Mouse (Mus musculus) CH12.LX (cell line): ENCODE data around the gene Olfr1178. TPM values are rescaled to one million over a fixed set of nuclear protein-coding genes. Genes with fewer than 3 reads are reported as not detected.

Experiments used
- DNase-seq: peaks from one replicate; pipeline ENCODE4 v3.0.0-alpha.2; 2013; ENCODE audit errors: extremely low read depth
- H3K27ac ChIP-seq: 2 replicates; pipeline ENCODE4 v1.5.1; 2012; ENCODE audit warnings: low read depth, mild to moderate bottlenecking, control low read depth, moderate library complexity; ENCODE audit not compliant: insufficient read depth
- H3K27me3 ChIP-seq: replicated peaks from 2 replicates; pipeline ENCODE3; 2012; ENCODE audit warnings: inconsistent platforms
- H3K36me3 ChIP-seq, 2 experiments: replicated peaks in 1 of 2; 2 replicates each; pipeline versions ENCODE3 to v1.6.1; 2012; ENCODE audit warnings: inconsistent platforms in 1 of 2, low read length in 1 of 2, mild to moderate bottlenecking in 1 of 2, mixed read lengths in 1 of 2, moderate library complexity in 1 of 2; ENCODE audit not compliant: control insufficient read depth in 1 of 2, insufficient read depth in 1 of 2
- H3K4me1 ChIP-seq, 2 experiments: 2 replicates each; pipeline ENCODE4 v1.6.1; 2012; ENCODE audit warnings: inconsistent platforms in 1 of 2, moderate library complexity in 1 of 2; ENCODE audit not compliant: insufficient read depth in 2 of 2, control insufficient read depth in 1 of 2
- H3K4me2 ChIP-seq: 2 replicates; pipeline ENCODE4 v1.6.1; 2012; ENCODE audit warnings: low read depth, mild to moderate bottlenecking, control low read depth; ENCODE audit not compliant: poor library complexity, insufficient read depth, severe bottlenecking
- H3K4me3 ChIP-seq, 3 experiments: fragments of 150-350 bp in 1 of 3; sonication (generic) in 1 of 3; replicated peaks in 1 of 3; 2 replicates each; pipeline versions ENCODE3 to v1.5.1; 2011 to 2012; ENCODE audit warnings: low read depth in 2 of 3, low read length in 2 of 3, mild to moderate bottlenecking in 2 of 3, moderate library complexity in 2 of 3, control low read depth in 1 of 3, improper control_type of control experiment in 1 of 3, inconsistent platforms in 1 of 3, mixed read lengths in 1 of 3; ENCODE audit not compliant: poor library complexity in 1 of 3
- H3K79me2 ChIP-seq: replicated peaks from 2 replicates; pipeline ENCODE4 v1.6.1; 2012; ENCODE audit warnings: mild to moderate bottlenecking, moderate library complexity; ENCODE audit not compliant: control insufficient read depth, poor library complexity, insufficient read depth, severe bottlenecking; ENCODE audit errors: extremely low read depth
- H3K9ac ChIP-seq: 2 replicates; pipeline ENCODE4 v1.6.1; 2012; ENCODE audit warnings: low read depth, mild to moderate bottlenecking, control low read depth, moderate library complexity; ENCODE audit not compliant: insufficient read depth
- H3K9me3 ChIP-seq: replicated peaks from 2 replicates; pipeline ENCODE3; 2012; ENCODE audit warnings: low read length, inconsistent platforms, mixed read lengths
- BHLHE40 ChIP-seq: IDR thresholded peaks from 2 replicates; pipeline ENCODE4 v1.6.1; 2011; ENCODE audit warnings: mild to moderate bottlenecking, low read depth, low read length, improper control_type of control experiment
- CHD1 ChIP-seq: IDR thresholded peaks from 2 replicates; pipeline ENCODE4 v1.6.1; 2012; ENCODE audit warnings: low read depth, low read length, improper control_type of control experiment, inconsistent platforms
- CHD2 ChIP-seq: IDR thresholded peaks from 2 replicates; pipeline ENCODE4 v1.6.1; 2011; ENCODE audit warnings: low read length, improper control_type of control experiment
- CTCF ChIP-seq, 2 experiments: IDR thresholded peaks in 1 of 2; conservative IDR thresholded peaks in 1 of 2; 2 replicates each; pipeline ENCODE4 v1.5.1; 2011 to 2012; ENCODE audit warnings: low read depth in 2 of 2, low read length in 2 of 2, improper control_type of control experiment in 1 of 2, inconsistent platforms in 1 of 2, mild to moderate bottlenecking in 1 of 2, moderate library complexity in 1 of 2
- ELF1 ChIP-seq: IDR thresholded peaks from 2 replicates; pipeline ENCODE4 v1.6.1; 2014; ENCODE audit warnings: low read depth, mild to moderate bottlenecking, inconsistent platforms, low read length, improper control_type of control experiment
- EP300 ChIP-seq: IDR thresholded peaks from 2 replicates; pipeline ENCODE4 v1.6.1; 2011; ENCODE audit warnings: low read length, improper control_type of control experiment
- ETS1 ChIP-seq: conservative IDR thresholded peaks from 2 replicates; pipeline ENCODE4 v1.6.1; 2012; ENCODE audit warnings: low read depth, mild to moderate bottlenecking, inconsistent platforms, low read length, improper control_type of control experiment, moderate library complexity
- GABPA ChIP-seq: IDR thresholded peaks from 2 replicates; pipeline ENCODE4 v1.6.1; 2012; ENCODE audit warnings: low read depth, low read length, improper control_type of control experiment, inconsistent platforms; ENCODE audit not compliant: insufficient replicate concordance
- HCFC1 ChIP-seq: IDR thresholded peaks from 2 replicates; pipeline ENCODE4 v1.6.1; 2012; ENCODE audit warnings: low read depth, mild to moderate bottlenecking, inconsistent platforms, low read length, improper control_type of control experiment
- IRF4 ChIP-seq: IDR thresholded peaks from 2 replicates; pipeline ENCODE4 v1.6.1; 2014; ENCODE audit warnings: low read depth, mild to moderate bottlenecking, inconsistent platforms, low read length, improper control_type of control experiment
- JUN ChIP-seq: IDR thresholded peaks from 2 replicates; pipeline ENCODE4 v1.6.1; 2011; ENCODE audit warnings: low read depth, mild to moderate bottlenecking, low read length, improper control_type of control experiment, moderate library complexity; ENCODE audit not compliant: insufficient read depth
- KAT2A ChIP-seq: IDR thresholded peaks from 2 replicates; pipeline ENCODE4 v1.6.1; 2012; ENCODE audit warnings: low read length, improper control_type of control experiment, inconsistent platforms; ENCODE audit not compliant: insufficient replicate concordance
- MAX ChIP-seq: IDR thresholded peaks from 2 replicates; pipeline ENCODE4 v1.6.1; 2011; ENCODE audit warnings: low read length, improper control_type of control experiment
- MAZ ChIP-seq: IDR thresholded peaks from 2 replicates; pipeline ENCODE4 v1.6.1; 2012; ENCODE audit warnings: low read depth, mild to moderate bottlenecking, inconsistent platforms, low read length, improper control_type of control experiment, moderate library complexity
- MEF2A ChIP-seq: IDR thresholded peaks from 2 replicates; pipeline ENCODE4 v1.6.1; 2014; ENCODE audit warnings: low read depth, mild to moderate bottlenecking, inconsistent platforms, low read length, improper control_type of control experiment, borderline replicate concordance
- MXI1 ChIP-seq: IDR thresholded peaks from 2 replicates; pipeline ENCODE4 v1.6.1; 2011; ENCODE audit warnings: mild to moderate bottlenecking, low read depth, low read length, improper control_type of control experiment
- MYC ChIP-seq: IDR thresholded peaks from 2 replicates; pipeline ENCODE4 v1.6.1; 2011; ENCODE audit warnings: low read depth, mild to moderate bottlenecking, improper control_type of control experiment, low read length
- NELFE ChIP-seq: IDR thresholded peaks from 2 replicates; pipeline ENCODE4 v1.6.1; 2011; ENCODE audit warnings: low read depth, low read length, improper control_type of control experiment
- NRF1 ChIP-seq: IDR thresholded peaks from 2 replicates; pipeline ENCODE4 v1.6.1; 2014; ENCODE audit warnings: low read depth, mild to moderate bottlenecking, inconsistent platforms, low read length, improper control_type of control experiment, moderate library complexity
- PAX5 ChIP-seq: IDR thresholded peaks from 2 replicates; pipeline ENCODE4 v1.6.1; 2012; ENCODE audit warnings: low read length, inconsistent platforms, mixed read lengths
- POLR2A ChIP-seq: IDR thresholded peaks from 2 replicates; pipeline ENCODE4 v1.6.1; 2011; ENCODE audit warnings: low read depth, mild to moderate bottlenecking, improper control_type of control experiment, low read length
- POLR2AphosphoS2 ChIP-seq: IDR thresholded peaks from 2 replicates; pipeline ENCODE4 v1.6.1; 2011; ENCODE audit warnings: low read depth, low read length, improper control_type of control experiment
- RCOR1 ChIP-seq: conservative IDR thresholded peaks from 2 replicates; pipeline ENCODE4 v1.6.1; 2012; ENCODE audit warnings: low read depth, mild to moderate bottlenecking, inconsistent platforms, low read length, improper control_type of control experiment
- SIN3A ChIP-seq: IDR thresholded peaks from 2 replicates; pipeline ENCODE4 v1.6.1; 2012; ENCODE audit warnings: low read length, improper control_type of control experiment, inconsistent platforms
- SMC3 ChIP-seq: IDR thresholded peaks from 2 replicates; pipeline ENCODE4 v1.6.1; 2011; ENCODE audit warnings: low read depth, low read length, improper control_type of control experiment
- TBP ChIP-seq: conservative IDR thresholded peaks from 2 replicates; pipeline ENCODE4 v1.6.1; 2011; ENCODE audit warnings: low read depth, low read length, improper control_type of control experiment
- UBTF ChIP-seq: IDR thresholded peaks from 2 replicates; pipeline ENCODE4 v1.6.1; 2012; ENCODE audit warnings: low read depth, mild to moderate bottlenecking, inconsistent platforms, low read length, improper control_type of control experiment, moderate library complexity
- USF2 ChIP-seq: conservative IDR thresholded peaks from 2 replicates; pipeline ENCODE4 v1.6.1; 2011; ENCODE audit warnings: low read depth, low read length, improper control_type of control experiment
- ZC3H11A ChIP-seq: IDR thresholded peaks from 2 replicates; pipeline ENCODE4 v1.6.1; 2012; ENCODE audit warnings: low read depth, mild to moderate bottlenecking, inconsistent platforms, low read length, improper control_type of control experiment
- ZKSCAN1 ChIP-seq: IDR thresholded peaks from 2 replicates; pipeline ENCODE4 v1.6.1; 2012; ENCODE audit warnings: low read depth, inconsistent platforms, low read length, improper control_type of control experiment, borderline replicate concordance
- ZMIZ1 ChIP-seq: IDR thresholded peaks from 2 replicates; pipeline ENCODE4 v1.6.1; 2012; ENCODE audit warnings: low read depth, mild to moderate bottlenecking, inconsistent platforms, low read length, improper control_type of control experiment
- ZNF384 ChIP-seq: IDR thresholded peaks from 2 replicates; pipeline ENCODE4 v1.6.1; 2012; ENCODE audit warnings: low read depth, low read length, improper control_type of control experiment, inconsistent platforms
- dilution Hi-C: fragments of 300-500 bp; cut with MboI; formaldehyde crosslinking; loops from 2 replicates; pipeline ENCODE4 v1.14.3; 2020; ENCODE audit warnings: low sequenced_read_pairs; ENCODE audit not compliant: extremely low pct_unique_long_range_greater_than_20kb, extremely low pct_ligation_motif_present
- in situ Hi-C: fragments of 300-500 bp; cut with MboI; formaldehyde crosslinking; loops from 3 replicates; pipeline ENCODE4 v1.14.3; 2019; ENCODE audit warnings: low sequenced_read_pairs, low pct_ligation_motif_present, low pct_unique_long_range_greater_than_20kb, mixed read lengths
- polyA plus RNA-seq: library from polyadenylated mRNA; unstranded; fragments of >175 nt; gene quantifications from 2 replicates; pipeline ENCODE4 v1.2.1, GENCODE M21; 2012; ENCODE audit warnings: low read depth; ENCODE audit not compliant: insufficient read length
- total RNA-seq, 2 experiments: library from RNA; depleted of rRNA; stranded (reverse); fragments of 300-350 nt in 1 of 2; fragments of >200 nt in 1 of 2; gene quantifications; 2 replicates each; pipeline ENCODE4 v1.2.3; 2012 to 2014

Gene Olfr1178
- total and polyA plus RNA-seq, 3 experiments, result not detected

DNA sequence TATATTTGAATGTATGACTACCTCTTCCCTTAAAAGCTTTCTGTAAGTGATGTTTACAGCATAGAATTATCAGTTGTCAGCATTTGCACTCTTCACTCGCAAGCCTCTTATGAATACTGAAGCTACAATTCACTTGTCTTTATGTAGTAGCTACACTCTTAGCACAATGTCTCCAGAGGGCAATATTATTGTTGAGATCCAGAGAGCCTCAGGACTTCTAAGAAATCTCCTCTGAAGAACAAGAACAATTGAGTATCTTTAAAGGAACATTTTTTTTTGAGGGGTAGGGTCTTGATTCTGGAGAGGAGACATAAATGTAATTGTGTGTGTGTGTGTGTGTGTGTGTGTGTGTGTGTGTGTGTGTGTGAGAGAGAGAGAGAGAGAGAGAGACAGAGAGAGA is 39.2 kb downstream of the Olfr1178 start, which contains the start of gene Olfr1181:
Olfr1181 (minus strand) TSS at position 101 of the 400 bp plus-strand sequence.
- dilution Hi-C loops (no loop called here), in situ Hi-C loops (no loop called here)
- Histone ChIP-seq H3K27me3 (no peaks in the 10 kb centered on the region), H3K79me2 (no peaks in the 10 kb centered on the region), H3K36me3 (no peaks in the 10 kb centered on the region), H3K9me3 (peaks cover 4% of the 10 kb centered on the region), H3K4me3 (no peak within 1 kb of the TSS), H3K27ac (no peak within 1 kb of the TSS), H3K9ac (no peak within 1 kb of the TSS), H3K4me2 (no peak within 1 kb of the TSS), H3K4me1 (no peaks in the 10 kb centered on the region)
- TF ChIP-seq NELFE, result no peak
- TF ChIP-seq GABPA, result no peak
- TF ChIP-seq PAX5, result no peak
- TF ChIP-seq ZKSCAN1, result no peak
- no peak for TF ChIP-seq POLR2A
- no peak for TF ChIP-seq SIN3A
- no peak for TF ChIP-seq EP300
- TF ChIP-seq CHD1, result no peak
- TF ChIP-seq JUN, result no peak
- no peak for TF ChIP-seq MXI1
- no peak for TF ChIP-seq RCOR1
- TF ChIP-seq IRF4, result no peak
- no peak for TF ChIP-seq TBP
- no peak for TF ChIP-seq MAZ
- TF ChIP-seq USF2, result no peak
- no peak for TF ChIP-seq ZMIZ1
- TF ChIP-seq CHD2, result no peak
- no peak for TF ChIP-seq SMC3
- no peak for TF ChIP-seq BHLHE40
- no peak for DNase-seq

- Histone ChIP-seq H3K9ac (no peak within 1 kb of the TSS), H3K36me3 (no peaks in the 10 kb centered on the region), H3K4me2 (no peak within 1 kb of the TSS), H3K9me3 (peaks cover 2% of the 10 kb centered on the region)
- no peak for DNase-seq
- TF ChIP-seq ETS1 (no peak), MEF2A (no peak), SIN3A (no peak), TBP (no peak), CHD1 (no peak), UBTF (no peak), CTCF (conservative IDR thresholded peaks at IDR 0.05 in 1 of 2, IDR thresholded peaks at IDR 0.05 in 1 of 2; ENCODE audit: low read depth in 2 of 2, low read length in 2 of 2) (no peak), POLR2AphosphoS2 (no peak), MXI1 (no peak), NRF1 (no peak), ZC3H11A (no peak), CHD2 (no peak), USF2 (no peak), MAX (no peak), ZNF384 (no peak), KAT2A (no peak), ELF1 (no peak), HCFC1 (no peak), MYC (no peak), JUN (no peak)
- TF ChIP-seq, all 38 proteins: peak for 0
- in situ Hi-C loops (no loop called here), dilution Hi-C loops (no loop called here)
- Histone ChIP-seq H3K27ac (no peak within 1 kb of the TSS), H3K27me3 (no peaks in the 10 kb centered on the region), H3K79me2 (no peaks in the 10 kb centered on the region), H3K4me1 (no peaks in the 10 kb centered on the region), H3K4me3 (no peak within 1 kb of the TSS)
Measured at GRCm38 (mm10) chr2:88449031-88449430, 62.2 kb downstream of the Olfr1178 start, which contains the start of gene Gm13757. Gene Gm13757, minus strand, starts transcription at chr2:88449131.
